Comparison of ENCODE assay signal across 9 mouse cellular contexts in the genomic region with DNA sequence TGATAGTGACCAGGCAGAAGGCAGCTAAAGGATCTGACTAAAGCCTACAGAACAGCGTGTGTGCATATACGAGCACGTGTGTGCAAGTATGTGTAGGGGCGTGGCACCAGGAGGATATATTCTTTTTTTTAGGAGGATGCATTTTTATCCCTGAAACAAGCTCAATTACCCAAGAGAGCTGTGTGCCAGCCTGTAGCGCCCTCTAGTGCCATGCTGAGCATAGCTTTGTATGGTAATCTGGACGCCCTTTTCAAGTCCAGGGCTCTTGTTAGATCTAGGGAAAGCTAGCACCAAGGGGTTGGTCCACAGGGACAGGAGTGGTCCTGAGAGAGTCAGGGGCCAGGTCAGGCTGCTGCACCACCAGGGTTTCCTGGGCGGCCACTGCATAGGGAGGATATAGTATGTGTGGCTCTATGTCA. TPM values are rescaled to one million over a fixed set of nuclear protein-coding genes. Genes with fewer than 3 reads are reported as not detected.
DNase-seq lines count a peak whose midpoint lies in the region; ATAC-seq and TF ChIP-seq lines count a peak whose summit lies in the region.
"Had no signal": no experiment of that assay in that cellular context is flagged by ENCODE, and none has a peak within 500 bp of the region (broad histone marks: within the 10 kb centered on the region; RNA-seq: fewer than 3 reads in every experiment).

No protein-coding gene starts in this region.

- no peak overlapping the region for H3K27ac ChIP-seq in intestine, postnatal 0 days (ENCODE audit: low read depth, low read length)
- H3K27ac ChIP-seq in limb, embryonic 13.5 days, result no peak overlapping the region
- no peak overlapping the region for H3K27ac ChIP-seq in neural tube, embryonic 14.5 days (ENCODE audit: low read depth, low read length)

- no peaks in the 10 kb centered on the region for H3K27me3 ChIP-seq in intestine, postnatal 0 days (replicated peaks; ENCODE audit: control insufficient read depth, insufficient read depth, low read length)
- no peaks in the 10 kb centered on the region for H3K27me3 ChIP-seq in limb, embryonic 13.5 days
- no peaks in the 10 kb centered on the region for H3K27me3 ChIP-seq in neural tube, embryonic 14.5 days (ENCODE audit: control insufficient read depth, insufficient read depth, low read length)

- 14% methylated on average over 7 of the region's 7 CpGs for WGBS in intestine, postnatal 0 days
- 10% methylated on average over 7 of the region's 7 CpGs for WGBS in limb, embryonic 13.5 days
- 23% methylated on average over 7 of the region's 7 CpGs for WGBS in neural tube, embryonic 14.5 days

- H3K9me3 ChIP-seq in intestine, postnatal 0 days (ENCODE audit: control insufficient read depth), result no peaks in the 10 kb centered on the region
- no peaks in the 10 kb centered on the region for H3K9me3 ChIP-seq in limb, embryonic 13.5 days
- no peaks in the 10 kb centered on the region for H3K9me3 ChIP-seq in neural tube, embryonic 14.5 days (ENCODE audit: control insufficient read depth, low read length)

- peak; percentile 59 to 67 for DNase-seq in urinary bladder, adult 18-20 months (ENCODE audit: low spot score in 2 of 2)
- DNase-seq in urinary bladder, postnatal 10 days (ENCODE audit: low spot score), result no peak
- peak; percentile 41 for DNase-seq in cerebellum, adult 9-11 months
- peak; percentile 58 to 61 for DNase-seq in frontal cortex, postnatal 25 days (ENCODE audit: low spot score in 2 of 2)
- DNase-seq in thymus, postnatal 36 days, result peak; percentile 41 to 50

- peaks cover 58% of the 10 kb centered on the region for H3K36me3 ChIP-seq in intestine, postnatal 0 days (ENCODE audit: control insufficient read depth, insufficient read depth)
- H3K36me3 ChIP-seq in limb, embryonic 13.5 days, result peaks cover 69% of the 10 kb centered on the region
- H3K36me3 ChIP-seq in neural tube, embryonic 14.5 days (ENCODE audit: control insufficient read depth, insufficient read depth, low read length), result peaks cover 22% of the 10 kb centered on the region

- H3K4me3 ChIP-seq in intestine, postnatal 0 days (ENCODE audit: low read depth, low read length), result no peak overlapping the region
- H3K4me3 ChIP-seq in limb, embryonic 13.5 days, result no peak overlapping the region
- no peak overlapping the region for H3K4me3 ChIP-seq in neural tube, embryonic 14.5 days (ENCODE audit: low read depth, low read length)
- H3K4me3 ChIP-seq: erythroblast, embryonic 14.5 days had no signal

- ATAC-seq in intestine, postnatal 0 days, result 0 out of 2 replicates have a peak, but pooled peaks have one; percentile 36
- ATAC-seq in limb, embryonic 13.5 days (ENCODE audit: low FRiP score, low read depth), result 0 out of 2 replicates have a peak, but pooled peaks have one; percentile 31
- ATAC-seq in neural tube, embryonic 14.5 days (ENCODE audit: low read depth), result 0 out of 2 replicates have a peak, but pooled peaks have one; percentile 44

- H3K9ac ChIP-seq in intestine, postnatal 0 days (ENCODE audit: low read depth, low read length), result no peak overlapping the region
- H3K9ac ChIP-seq in limb, embryonic 13.5 days, result no peak overlapping the region
- no peak overlapping the region for H3K9ac ChIP-seq in neural tube, embryonic 14.5 days (replicated peaks; ENCODE audit: low read depth, low read length)

- H3K4me2 ChIP-seq in intestine, postnatal 0 days (replicated peaks; ENCODE audit: low read depth), result no peak overlapping the region
- no peak overlapping the region for H3K4me2 ChIP-seq in limb, embryonic 13.5 days (replicated peaks)
- H3K4me2 ChIP-seq in neural tube, embryonic 14.5 days (ENCODE audit: low read depth, low read length), result no peak overlapping the region

- no peaks in the 10 kb centered on the region for H3K4me1 ChIP-seq in intestine, postnatal 0 days (replicated peaks; ENCODE audit: control insufficient read depth, insufficient read depth, low read length)
- H3K4me1 ChIP-seq in limb, embryonic 13.5 days, result no peaks in the 10 kb centered on the region
- H3K4me1 ChIP-seq in neural tube, embryonic 14.5 days (ENCODE audit: control insufficient read depth, insufficient read depth, low read length), result no peaks in the 10 kb centered on the region

- peak; percentile 94 for TF ChIP-seq CTCF in intestine, postnatal 0 days (IDR thresholded peaks at IDR 0.05; ENCODE audit: low read depth)

RNA-seq across cellular contexts. Expression of a gene that starts 16.4 kb away (rescaled TPM):
- polyA plus RNA-seq in intestine, postnatal 0 days (2015; fragmentation: Nextera tagmentation; extraction: Ambion mirVana), result 2.6 and 3.5 TPM in 2 replicates
- 39.1 and 40.7 TPM in 2 replicates for polyA plus RNA-seq in limb, embryonic 13.5 days (2015; fragmentation: Nextera tagmentation; extraction: Ambion mirVana)
- polyA plus RNA-seq in neural tube, embryonic 14.5 days (2014; fragmentation: Nextera tagmentation; extraction: Ambion mirVana), result 39.5 and 42.7 TPM in 2 replicates
- polyA plus RNA-seq: erythroblast, embryonic 14.5 days had no signal

RNA-seq across cellular contexts. Expression of a gene that starts 44.7 kb away (rescaled TPM):
- polyA plus RNA-seq in intestine, postnatal 0 days (2015; fragmentation: Nextera tagmentation; extraction: Ambion mirVana), result 37.8 and 40.9 TPM in 2 replicates
- 43.6 and 48.2 TPM in 2 replicates for polyA plus RNA-seq in limb, embryonic 13.5 days (2015; fragmentation: Nextera tagmentation; extraction: Ambion mirVana)
- polyA plus RNA-seq in neural tube, embryonic 14.5 days (2014; fragmentation: Nextera tagmentation; extraction: Ambion mirVana), result 67.0 and 69.5 TPM in 2 replicates
